Mouse (Mus musculus) adipocyte (in vitro differentiated cells): Measurements from ENCODE around the gene Acsm1.
A peak's percentile ranks its signal among the peaks of the same experiment; 100 is the strongest.

Experiments
- DNase-seq: peaks from one replicate; pipeline ENCODE4 v3.0.0-alpha.2; 2016; ENCODE audit warnings: low spot score

Acsm1 gene

GRCm38 (mm10) chr7:119670925-119671324 is 64.1 kb downstream of the Acsm1 start:
- DNase-seq: peak; percentile 27

DNA sequence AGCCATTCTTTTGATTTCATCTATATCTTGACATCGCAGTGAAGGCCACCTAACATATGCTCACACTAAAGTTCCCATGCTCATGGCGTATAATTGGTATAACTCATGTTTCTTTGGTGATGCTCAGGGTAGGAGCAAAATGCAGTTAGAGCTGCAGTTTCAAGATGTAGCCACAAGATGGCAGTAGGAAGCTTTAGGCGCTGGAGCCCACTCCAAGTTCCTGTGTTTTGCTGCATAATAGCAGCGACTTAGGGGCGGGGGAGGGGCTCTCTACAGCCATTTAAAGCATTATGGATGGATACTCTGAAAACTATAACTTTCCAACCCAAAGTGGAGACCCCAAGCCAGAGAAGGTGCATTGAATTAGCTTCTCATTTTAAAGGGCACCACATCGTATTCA is 66.6 kb downstream of the Acsm1 start:
- DNase-seq: peak; percentile 70

DNA sequence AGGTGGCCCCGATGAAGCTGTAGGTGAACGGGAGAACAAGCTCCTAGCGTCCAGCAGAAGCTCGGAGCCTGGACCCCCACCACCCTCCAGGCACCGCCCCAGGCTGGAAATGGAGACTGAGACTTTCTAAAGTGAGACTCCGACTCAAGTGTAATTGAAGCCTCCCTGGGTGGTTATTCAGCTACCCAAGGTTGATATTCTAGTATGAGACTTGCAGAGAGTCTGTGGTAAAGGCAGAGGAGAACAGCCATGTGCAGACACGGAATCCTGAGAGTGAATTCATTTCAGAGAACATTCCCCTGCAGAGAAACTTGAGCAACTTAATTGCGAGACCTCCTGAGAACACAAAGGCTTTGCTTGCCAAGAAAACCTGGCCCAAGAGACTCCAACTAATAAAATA is 73.3 kb downstream of the Acsm1 start:
- no peak for DNase-seq

GRCm38 (mm10) chr7:119682699-119683098 is 75.9 kb downstream of the Acsm1 start:
- no peak for DNase-seq

DNA sequence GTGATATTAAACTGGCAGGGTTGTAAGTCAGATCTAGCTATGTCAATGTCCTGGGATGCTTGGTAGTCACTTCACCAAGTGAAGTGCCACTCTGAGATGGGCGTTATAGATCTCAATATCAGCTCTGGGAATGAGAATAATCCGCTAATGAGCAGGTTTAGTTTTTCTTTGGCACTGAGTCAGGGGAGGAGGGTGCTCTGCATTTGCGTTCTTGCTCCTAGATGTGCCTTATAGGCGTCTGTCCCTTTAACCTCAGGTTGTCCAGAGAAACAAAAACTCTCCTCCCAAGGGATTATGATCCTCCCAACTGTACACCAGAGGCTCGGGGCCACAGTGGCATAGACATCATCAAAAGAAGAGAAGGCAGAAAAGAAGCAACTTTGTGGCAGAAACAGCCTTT is 82.9 kb downstream of the Acsm1 start, which contains the start of gene Acsm4:
Gene Acsm4 (plus strand): TSS at position 301 of the 400 bp plus-strand sequence.
- DNase-seq: no peak

GRCm38 (mm10) chr7:119692302-119692701 is 85.5 kb downstream of the Acsm1 start:
- DNase-seq: no peak

GRCm38 (mm10) chr7:119694926-119695325 is 88.1 kb downstream of the Acsm1 start:
- DNase-seq: no peak
